Mouse (Mus musculus) gastrocnemius, adult 18-20 months (tissue): Measurements from ENCODE around the gene Fhl3. TPM values are rescaled to one million over a fixed set of nuclear protein-coding genes. Genes with fewer than 3 reads are reported as not detected.
"Not testable (repeated sequence)": the region's sequence is repeated elsewhere in the genome, so short reads cannot be mapped to it uniquely, and the experiment has no call there.

Experiments used
- DNase-seq: peaks from one replicate; pipeline ENCODE4 v3.0.0; 2021; ENCODE audit warnings: low spot score
- total RNA-seq, 2 experiments: library from RNA; stranded (reverse); gene quantifications; 2 replicates each; pipeline ENCODE4 v1.2.3; 2021

Gene Fhl3
- total RNA-seq, 2 experiments from 2014 or later = 271 to 315 TPM

GRCm38 (mm10) chr4:124682270-124682669 is 18.2 kb upstream of the Fhl3 start:
- DNase-seq = no peak

- no peak for DNase-seq
Observed at GRCm38 (mm10) chr4:124683474-124683873, 17.0 kb upstream of the Fhl3 start.

- DNase-seq = no peak
Observed at GRCm38 (mm10) chr4:124685004-124685403, 15.5 kb upstream of the Fhl3 start.

DNA sequence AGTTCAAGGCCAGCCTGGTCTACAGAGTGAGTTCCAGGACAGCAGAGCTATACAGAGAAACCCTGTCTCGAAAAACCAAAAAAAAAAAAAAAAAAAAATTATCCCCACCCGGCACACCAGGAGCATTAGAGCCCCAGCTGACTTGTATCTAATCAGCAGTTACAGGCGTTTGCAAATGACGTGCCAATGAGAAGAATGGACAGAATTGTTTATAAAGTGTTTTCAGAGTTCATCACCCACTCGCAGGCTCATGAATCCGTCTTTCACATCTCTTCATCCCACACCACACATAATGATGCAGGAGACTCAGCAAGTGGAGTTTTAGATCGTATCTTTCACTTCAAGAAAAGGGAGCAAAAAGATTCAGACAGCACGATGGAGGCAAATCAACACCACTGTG is 15.0 kb upstream of the Fhl3 start:
- DNase-seq = no peak

DNA sequence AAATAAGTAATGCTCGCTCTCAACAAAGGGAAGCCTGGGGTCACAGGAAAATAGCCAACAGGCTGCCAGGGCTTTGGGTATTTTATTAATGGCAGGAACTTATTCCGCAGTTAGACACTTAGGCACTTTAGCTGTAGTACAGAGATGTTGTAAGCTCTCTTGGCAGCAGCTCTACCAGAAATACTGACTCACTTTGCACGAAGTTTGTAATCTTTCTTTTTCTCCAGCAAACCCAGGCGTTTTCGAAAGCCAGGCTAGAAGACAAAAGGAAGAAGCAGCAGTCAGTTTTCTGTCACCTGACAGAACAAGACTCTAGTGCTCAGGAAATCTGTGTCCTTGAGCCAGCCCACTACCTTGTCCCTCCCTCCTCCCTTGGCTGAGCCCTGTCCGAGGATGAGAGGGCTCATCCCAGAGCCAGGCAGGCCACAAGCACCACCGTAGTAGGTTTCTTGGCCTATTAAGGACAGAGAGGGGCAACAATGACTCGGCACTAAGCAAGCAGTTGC is 14.6 kb upstream of the Fhl3 start:
- peak; percentile 60 for DNase-seq

GRCm38 (mm10) chr4:124691455-124691854 is 9.0 kb upstream of the Fhl3 start:
- DNase-seq = no peak

GRCm38 (mm10) chr4:124692416-124692861 is 8.1 kb upstream of the Fhl3 start:
- DNase-seq = no peak

DNA sequence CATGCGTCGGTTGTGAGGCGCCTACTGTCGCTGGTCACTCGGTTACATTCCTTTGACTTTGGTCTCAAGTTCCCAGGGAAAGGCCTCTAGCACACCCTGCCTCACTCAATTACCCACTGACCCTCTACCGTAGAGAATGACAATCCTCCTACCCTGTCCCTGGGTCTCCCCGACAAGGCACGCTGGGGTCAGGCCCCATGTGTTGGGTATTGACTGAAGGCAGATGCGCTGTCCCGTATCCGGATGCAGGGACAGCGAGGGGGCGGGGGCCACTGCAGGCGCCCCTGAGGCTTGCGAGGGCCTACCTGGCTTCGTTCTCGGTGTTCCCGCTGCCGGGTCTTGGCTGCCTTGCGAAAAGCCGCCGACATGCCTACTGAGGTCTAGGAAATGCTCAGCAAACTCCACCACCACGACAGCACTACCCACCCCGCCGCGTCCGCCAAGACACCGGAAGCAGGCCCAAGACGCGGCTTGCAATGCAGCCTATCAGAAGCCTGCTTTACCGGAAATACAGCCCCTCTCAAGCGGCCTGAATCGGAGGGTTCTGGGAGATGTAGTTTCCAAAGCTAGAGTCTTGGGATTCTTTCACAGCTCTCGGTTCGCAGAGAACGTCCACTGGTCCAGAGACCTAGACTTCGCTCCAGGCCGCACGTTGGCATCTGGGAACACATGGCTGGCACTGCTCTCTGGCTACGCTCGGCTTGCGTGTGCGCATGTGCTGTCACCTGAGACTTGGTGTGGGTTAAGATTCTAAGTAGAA is 7.2 kb upstream of the Fhl3 start, which contains the start of gene Utp11:
Gene Utp11 (minus strand): TSS at position 466 of the 760 bp plus-strand sequence.
- DNase-seq = peak; percentile 92

GRCm38 (mm10) chr4:124694572-124694971 is 5.9 kb upstream of the Fhl3 start:
- DNase-seq = peak; percentile 66

GRCm38 (mm10) chr4:124695786-124696516 is 4.5 kb upstream of the Fhl3 start:
- DNase-seq = peak; percentile 78

DNA sequence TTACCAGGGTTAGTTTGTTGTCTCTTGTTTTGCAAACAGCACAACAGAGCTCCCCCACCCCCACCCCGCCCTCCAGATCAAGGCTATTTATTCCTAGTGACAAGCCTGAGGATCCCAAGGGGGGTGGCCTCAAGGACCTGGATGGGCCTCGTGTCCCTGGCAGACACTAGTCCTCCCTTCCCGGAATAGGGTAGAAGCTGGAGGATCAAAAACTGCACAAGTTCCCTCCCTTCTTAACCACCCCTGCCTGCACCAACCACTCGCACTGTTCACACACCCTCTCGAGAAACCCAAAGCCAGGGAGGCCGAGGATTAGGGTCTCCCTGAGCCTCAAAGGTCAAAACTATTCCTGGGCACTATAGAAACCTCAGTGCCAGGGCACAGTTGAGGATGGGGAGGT is 710 bp upstream of the Fhl3 start:
- DNase-seq = peak; percentile 72

DNA sequence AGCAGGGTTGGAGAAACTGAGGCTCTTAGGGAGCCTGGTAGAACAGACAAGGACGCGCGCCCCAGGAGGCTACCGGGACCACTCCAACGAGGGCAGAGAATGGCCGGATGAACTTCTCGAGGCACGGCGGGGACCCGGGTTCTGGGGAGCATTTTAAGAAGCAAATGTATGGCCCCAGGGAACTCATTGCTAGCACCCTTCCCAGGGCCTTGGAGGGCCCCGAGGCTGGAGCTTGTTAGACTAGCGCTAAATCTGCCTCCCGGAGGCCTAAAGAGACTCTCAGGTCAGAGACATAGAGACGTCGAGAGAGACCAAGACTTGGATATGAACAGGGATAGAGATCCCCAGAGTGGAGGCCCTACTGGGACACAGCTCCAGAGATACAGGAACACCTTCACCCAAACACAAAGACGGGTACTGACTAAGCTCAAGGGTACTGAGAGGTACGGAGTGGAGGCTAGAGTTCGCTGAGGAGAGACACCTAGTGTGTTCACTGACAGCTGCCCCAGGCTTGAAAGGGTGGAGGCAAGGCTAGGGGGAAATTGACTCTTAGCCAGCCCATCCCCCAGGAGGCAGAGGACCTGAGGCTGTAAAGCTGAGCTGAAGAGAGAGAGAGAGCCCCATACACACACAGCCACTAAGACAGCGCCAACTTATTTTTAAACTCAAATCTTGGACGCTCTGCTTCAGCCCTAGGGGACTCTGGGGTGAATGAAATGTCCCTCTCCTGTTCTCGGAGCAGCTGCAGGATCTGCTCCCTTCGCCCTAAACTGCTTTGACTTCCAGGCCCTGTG is 748 bp downstream of the Fhl3 start:
- DNase-seq = peak; percentile 83

DNA sequence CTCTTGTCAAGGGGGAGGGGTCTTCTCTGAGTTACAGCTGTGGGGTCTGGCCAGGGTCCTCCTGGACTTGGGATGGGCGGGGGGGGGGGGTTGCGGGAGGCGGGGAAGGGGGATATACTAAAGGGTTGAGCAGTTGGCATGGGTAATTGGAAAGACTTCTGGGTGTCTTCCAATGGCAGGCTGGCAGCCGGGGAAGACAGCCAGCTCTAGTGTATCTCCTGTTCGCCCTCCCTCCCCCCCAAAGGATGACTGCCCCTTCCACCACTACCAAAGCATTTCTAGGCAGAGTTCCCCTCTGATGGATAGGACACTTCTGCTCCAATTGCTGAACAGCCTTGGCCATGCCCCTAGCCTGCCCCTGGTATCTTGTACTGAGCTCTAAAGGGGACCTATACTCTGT is 1.4 kb downstream of the Fhl3 start:
- DNase-seq = peak; percentile 68

DNA sequence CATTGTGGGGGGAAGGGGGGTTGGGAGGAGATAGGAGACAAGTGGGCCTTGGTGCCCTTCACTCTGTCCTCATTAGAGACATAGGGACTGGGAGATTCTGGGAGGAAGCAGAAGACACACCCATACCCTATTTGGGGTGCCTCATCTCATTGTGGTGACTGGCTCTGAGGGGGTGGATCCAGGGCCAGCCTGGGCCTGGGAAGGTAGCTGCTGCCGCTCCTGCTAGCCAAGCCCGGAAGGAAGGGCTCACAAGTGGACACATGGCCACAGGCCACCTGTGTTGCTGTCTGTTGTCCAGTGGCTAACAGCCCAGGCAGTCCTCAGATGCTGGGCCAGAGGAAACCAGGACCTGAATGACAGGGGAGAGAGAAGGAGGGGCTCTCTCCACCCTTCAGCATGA is 2.9 kb downstream of the Fhl3 start:
- DNase-seq = peak; percentile 65

GRCm38 (mm10) chr4:124703881-124704796 is 3.6 kb downstream of the Fhl3 start:
- no peak for DNase-seq

DNA sequence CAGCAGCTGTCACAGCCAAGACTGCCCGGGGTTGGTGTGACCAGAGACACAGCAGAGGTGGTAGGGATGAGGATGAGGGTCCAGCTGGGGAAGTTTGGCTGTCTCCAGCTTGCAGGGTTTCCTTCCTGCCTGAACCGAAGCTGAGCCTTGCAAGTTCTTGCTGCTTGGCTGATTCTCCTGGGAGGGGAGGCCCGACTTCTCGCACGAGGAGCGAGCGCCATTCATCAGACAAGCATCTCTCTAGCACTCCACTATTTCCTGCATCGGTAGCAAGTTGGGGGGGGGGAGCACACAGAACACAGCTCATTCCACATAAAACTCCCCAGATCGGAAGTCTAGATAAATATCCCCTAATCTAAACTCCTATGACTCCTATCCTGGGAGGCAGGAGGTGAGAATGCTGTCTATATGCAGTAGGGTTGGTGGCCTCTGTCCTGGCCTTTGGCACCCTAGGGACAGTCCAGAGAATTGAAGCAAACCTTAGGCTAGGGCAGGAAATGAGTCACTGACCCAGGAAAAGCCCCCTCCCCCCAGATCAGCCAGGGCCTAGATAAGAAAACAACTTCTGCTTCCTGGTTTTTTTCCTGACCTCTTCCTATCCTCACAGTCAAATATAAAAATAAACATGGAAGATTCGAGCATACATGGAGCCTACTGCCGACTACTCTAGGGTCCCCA is 4.4 kb downstream of the Fhl3 start:
- DNase-seq = no peak

- DNase-seq = no peak
Observed at GRCm38 (mm10) chr4:124705661-124706269, 5.3 kb downstream of the Fhl3 start.

DNA sequence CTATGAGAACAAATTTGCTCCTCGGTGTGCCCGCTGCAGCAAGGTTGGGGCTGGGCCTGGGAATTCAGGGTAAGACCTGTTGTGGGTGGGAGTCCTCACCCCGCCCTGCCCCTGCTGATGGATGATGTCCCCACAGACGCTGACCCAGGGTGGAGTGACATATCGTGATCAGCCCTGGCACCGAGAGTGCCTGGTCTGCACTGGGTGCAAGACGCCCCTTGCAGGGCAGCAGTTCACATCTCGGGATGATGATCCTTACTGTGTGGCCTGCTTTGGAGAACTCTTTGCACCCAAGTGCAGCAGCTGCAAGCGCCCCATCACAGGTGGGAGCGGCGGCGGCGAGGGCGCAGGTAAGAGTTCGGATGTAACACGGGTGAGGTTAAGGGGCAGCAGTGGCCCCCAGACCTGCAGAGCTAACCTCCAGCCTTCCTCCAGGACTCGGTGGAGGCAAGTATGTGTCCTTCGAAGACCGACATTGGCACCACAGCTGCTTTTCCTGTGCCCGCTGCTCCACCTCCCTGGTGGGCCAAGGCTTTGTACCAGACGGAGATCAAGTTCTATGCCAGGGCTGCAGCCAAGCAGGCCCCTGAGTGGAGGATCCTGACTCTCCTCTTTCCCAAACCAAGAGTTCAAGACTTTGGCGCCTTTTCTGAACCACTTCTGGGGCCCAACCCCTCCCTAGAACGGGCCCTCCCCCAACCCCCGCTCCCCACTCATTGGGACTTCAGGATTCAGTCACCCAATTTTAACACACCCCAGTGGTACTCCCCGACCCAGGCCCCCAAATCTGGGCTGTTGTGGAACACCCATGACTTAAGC is 7.1 kb downstream of the Fhl3 start:
- DNase-seq = not testable (repeated sequence)

DNA sequence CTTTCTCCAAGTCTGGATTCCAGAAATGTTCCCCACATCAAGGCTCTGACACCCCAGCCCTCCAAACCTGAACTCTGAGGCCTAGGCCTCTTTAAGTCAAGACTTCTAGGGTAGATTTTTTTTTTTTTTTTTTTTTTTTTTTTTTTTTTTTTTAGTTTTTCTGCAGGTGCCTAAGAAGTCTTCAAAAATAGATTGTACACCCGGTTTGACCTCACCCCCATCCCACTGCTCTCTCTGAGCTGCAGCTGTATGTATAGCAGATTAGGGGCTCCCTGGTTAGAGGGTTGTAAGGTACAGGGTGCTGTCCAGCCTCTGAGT is 7.7 kb downstream of the Fhl3 start:
- DNase-seq = not testable (repeated sequence)
